Mouse (Mus musculus): ENCODE results near the gene Adgrb2.
A peak's percentile ranks its signal among the peaks of the same experiment; 100 is the strongest.

GRCm38 (mm10) chr4:129985671-129986441 lies 1.2 kb downstream of the Adgrb2 start:
- TF ChIP-seq CTCF (IDR thresholded peaks at IDR 0.05) (peak; percentile 55), EP300 (IDR thresholded peaks at IDR 0.05) (no peak)

Measured in lung, postnatal 0 days (tissue).